Mouse (Mus musculus) spleen, adult 2 months (tissue): ENCODE measurements around the gene Exosc7. TPM values are rescaled to one million over a fixed set of nuclear protein-coding genes. Genes with fewer than 3 reads are reported as not detected.

Source experiments
- DNase-seq, 2 experiments: peaks; one replicate each; pipeline versions ENCODE4 v3.0.0 to v3.0.0-alpha.2; 2012 to 2021; ENCODE audit warnings: low spot score in 2 of 2, low read depth in 1 of 2
- H3K27ac ChIP-seq: fragments of 200-500 bp; 2 replicates; pipeline ENCODE4 v1.5.1; 2012; ENCODE audit warnings: low read length, inconsistent platforms; ENCODE audit not compliant: insufficient read depth
- H3K27me3 ChIP-seq: fragments of 200-500 bp; 2 replicates; pipeline ENCODE4 v1.6.1; 2012; ENCODE audit warnings: mild to moderate bottlenecking, moderate library complexity, low read length, inconsistent platforms; ENCODE audit not compliant: control insufficient read depth, insufficient read depth
- H3K36me3 ChIP-seq: fragments of 200-500 bp; 2 replicates; pipeline ENCODE4 v1.6.1; 2012; ENCODE audit warnings: mild to moderate bottlenecking, low read length, inconsistent platforms; ENCODE audit not compliant: control insufficient read depth, insufficient read depth
- H3K4me1 ChIP-seq: fragments of 200-500 bp; 2 replicates; pipeline ENCODE4 v1.6.1; 2011; ENCODE audit warnings: inconsistent platforms; ENCODE audit not compliant: control insufficient read depth, insufficient read depth, insufficient read length
- H3K4me3 ChIP-seq: fragments of 200-500 bp; 2 replicates; pipeline ENCODE4 v1.5.1; 2011; ENCODE audit warnings: mild to moderate bottlenecking, inconsistent platforms; ENCODE audit not compliant: insufficient read depth, insufficient read length; ENCODE audit errors: extremely low read depth
- CTCF ChIP-seq: fragments of 200-500 bp; IDR thresholded peaks from 2 replicates; pipeline ENCODE4 v1.5.1; 2011; ENCODE audit warnings: mild to moderate bottlenecking, inconsistent platforms; ENCODE audit not compliant: insufficient read depth, insufficient read length, insufficient replicate concordance; ENCODE audit errors: extremely low read depth
- POLR2A ChIP-seq: fragments of 200-500 bp; IDR thresholded peaks from 2 replicates; pipeline ENCODE4 v1.6.1; 2011; ENCODE audit warnings: low read depth, low read length, inconsistent platforms
- WGBS: fragments of 180-500 bp; shearing (Covaris S2); methylation state at CpG from one replicate; pipeline ENCODE4 v1.1.7; 2018; 5-methylcytosine and 5-hydroxymethylcytosine counted together
- polyA plus RNA-seq: library from polyadenylated mRNA; depleted of rRNA; stranded (reverse); fragments of >200 nt; gene quantifications from 2 replicates; pipeline ENCODE4 v1.2.3, GENCODE M21; 2012

The Exosc7 gene
- polyA plus RNA-seq, 1 experiment: 15.2 TPM

GRCm38 (mm10) chr9:123099631-123100455 lies 13.2 kb upstream of the Exosc7 start:
- no peak for DNase-seq
- no peak overlapping the region for H3K27ac ChIP-seq
- peaks cover 15% of the 10 kb centered on the region for H3K36me3 ChIP-seq
- H3K4me1 ChIP-seq: no peaks in the 10 kb centered on the region
- WGBS: 95% methylated on average over 16 of the region's 16 CpGs
- TF ChIP-seq POLR2A: no peak
- TF ChIP-seq CTCF: no peak
- H3K4me3 ChIP-seq: no peak overlapping the region
- H3K27me3 ChIP-seq: no peaks in the 10 kb centered on the region

GRCm38 (mm10) chr9:123103425-123103824 lies 9.6 kb upstream of the Exosc7 start:
- Histone ChIP-seq H3K36me3 (peaks cover 6% of the 10 kb centered on the region), H3K4me1 (no peaks in the 10 kb centered on the region), H3K4me3 (no peak overlapping the region), H3K27ac (no peak overlapping the region), H3K27me3 (no peaks in the 10 kb centered on the region)
- TF ChIP-seq POLR2A (no peak), CTCF (no peak)
- DNase-seq: no peak

GRCm38 (mm10) chr9:123104362-123104761 lies 8.7 kb upstream of the Exosc7 start:
- no peak for DNase-seq
- Histone ChIP-seq H3K4me1 (no peaks in the 10 kb centered on the region), H3K4me3 (no peak overlapping the region), H3K36me3 (peaks cover 4% of the 10 kb centered on the region; the same call in 1 of the 2 replicates), H3K27ac (no peak overlapping the region), H3K27me3 (no peaks in the 10 kb centered on the region)
- no peak for TF ChIP-seq CTCF
- no peak for TF ChIP-seq POLR2A

- no peaks in the 10 kb centered on the region for H3K27me3 ChIP-seq
- H3K4me3 ChIP-seq: no peak overlapping the region
- no peak overlapping the region for H3K27ac ChIP-seq
- no peaks in the 10 kb centered on the region for H3K36me3 ChIP-seq
- 90% methylated on average over 4 of the region's 4 CpGs for WGBS
- no peak for DNase-seq
- no peak for TF ChIP-seq CTCF
- H3K4me1 ChIP-seq: peaks cover 2% of the 10 kb centered on the region; the same call in 1 of the 2 replicates
Measured at GRCm38 (mm10) chr9:123107186-123107585, 5.8 kb upstream of the Exosc7 start.

- DNase-seq: no peak
- no peak overlapping the region for H3K4me3 ChIP-seq
- no peaks in the 10 kb centered on the region for H3K36me3 ChIP-seq
- peaks cover 8% of the 10 kb centered on the region for H3K4me1 ChIP-seq
- TF ChIP-seq CTCF: no peak
- no peak for TF ChIP-seq POLR2A
- no peaks in the 10 kb centered on the region for H3K27me3 ChIP-seq
- WGBS: 93% methylated on average over 7 of the region's 7 CpGs
- H3K27ac ChIP-seq: no peak overlapping the region
Measured at GRCm38 (mm10) chr9:123109188-123109587, 3.8 kb upstream of the Exosc7 start.

- Histone ChIP-seq H3K4me1 (peaks cover 8% of the 10 kb centered on the region), H3K36me3 (0 out of 2 replicates have a peak, but pooled peaks cover 1% of the 10 kb centered on the region), H3K27me3 (no peaks in the 10 kb centered on the region), H3K4me3 (no peak overlapping the region), H3K27ac (no peak overlapping the region)
- TF ChIP-seq CTCF: no peak
- TF ChIP-seq POLR2A: no peak
- 44% methylated on average over 8 of the region's 8 CpGs for WGBS
- DNase-seq: no peak
Measured at GRCm38 (mm10) chr9:123111751-123112221, 1.2 kb upstream of the Exosc7 start.

GRCm38 (mm10) chr9:123113931-123114330 lies 916 bp downstream of the Exosc7 start:
- H3K4me3 ChIP-seq: peak overlapping the region; percentile 95; the same call in 1 of the 2 replicates
- H3K27ac ChIP-seq: no peak overlapping the region
- no peak for TF ChIP-seq CTCF
- TF ChIP-seq POLR2A: no peak
- H3K4me1 ChIP-seq: peaks cover 8% of the 10 kb centered on the region
- peaks cover 3% of the 10 kb centered on the region; the same call in 1 of the 2 replicates for H3K36me3 ChIP-seq
- H3K27me3 ChIP-seq: no peaks in the 10 kb centered on the region
- WGBS: 57% methylated on average over 6 of the region's 6 CpGs
- no peak for DNase-seq
